Mouse (Mus musculus) heart, embryonic 11.5 days (tissue): Measurements from ENCODE around the gene Aspg. TPM values are rescaled to one million over a fixed set of nuclear protein-coding genes. Genes with fewer than 3 reads are reported as not detected.

ENCODE experiments used
- ATAC-seq: fragments of 200-750 bp; cut with Nextera tagmentation; replicated peaks from 2 replicates; pipeline ENCODE4 v1.8.0; 2017; ENCODE audit warnings: moderate library complexity; ENCODE audit not compliant: insufficient number of reproducible peaks, low FRiP score, low TSS enrichment
- H3K27ac ChIP-seq: fragments of 300-500 bp; sonication (generic); 2 replicates; pipeline ENCODE4 v1.5.1; 2014; ENCODE audit warnings: mild to moderate bottlenecking, low read depth, low read length
- H3K27me3 ChIP-seq: fragments of 300-500 bp; sonication (generic); 2 replicates; pipeline ENCODE4 v1.6.1; 2014; ENCODE audit warnings: mild to moderate bottlenecking, low read length, mixed read lengths; ENCODE audit not compliant: control insufficient read depth, insufficient read depth
- H3K36me3 ChIP-seq: fragments of 300-500 bp; sonication (generic); 2 replicates; pipeline ENCODE4 v1.6.1; 2014; ENCODE audit warnings: mild to moderate bottlenecking, low read length, moderate library complexity, mixed read lengths; ENCODE audit not compliant: control insufficient read depth, insufficient read depth
- H3K4me1 ChIP-seq: fragments of 300-500 bp; sonication (generic); 2 replicates; pipeline ENCODE4 v1.6.1; 2014; ENCODE audit warnings: low read length; ENCODE audit not compliant: control insufficient read depth, insufficient read depth
- H3K4me2 ChIP-seq: fragments of 300-500 bp; sonication (generic); 2 replicates; pipeline ENCODE4 v1.6.1; 2014; ENCODE audit warnings: mild to moderate bottlenecking, moderate library complexity
- H3K4me3 ChIP-seq: fragments of 300-500 bp; sonication (generic); 2 replicates; pipeline ENCODE4 v1.5.1; 2014; ENCODE audit warnings: low read depth, low read length
- H3K9ac ChIP-seq: fragments of 300-500 bp; sonication (generic); 2 replicates; pipeline ENCODE4 v1.6.1; 2014; ENCODE audit warnings: mild to moderate bottlenecking, low read depth, low read length, moderate library complexity
- H3K9me3 ChIP-seq: fragments of 300-500 bp; sonication (generic); replicated peaks from 2 replicates; pipeline ENCODE4 v1.6.1; 2016; ENCODE audit warnings: low read length; ENCODE audit not compliant: control insufficient read depth
- whole genome bisulfite sequencing: fragments of 180-500 bp; shearing (Covaris S2); extraction: QIAGEN DNeasy Blood & Tissue Kit; methylation state at CpG from one replicate; pipeline ENCODE4 v1.1.7; 2014; ENCODE audit not compliant: insufficient replicate concordance; 5-methylcytosine and 5-hydroxymethylcytosine counted together
- polyA plus RNA-seq: library from polyadenylated mRNA; unstranded; fragments of >200 nt; fragmentation: Nextera tagmentation; extraction: Ambion mirVana; gene quantifications from 2 replicates; pipeline ENCODE4 v1.2.1, GENCODE M21; 2014

Aspg gene
- polyA plus RNA-seq, 1 experiment from 2014 or later: 1.4 TPM

DNA sequence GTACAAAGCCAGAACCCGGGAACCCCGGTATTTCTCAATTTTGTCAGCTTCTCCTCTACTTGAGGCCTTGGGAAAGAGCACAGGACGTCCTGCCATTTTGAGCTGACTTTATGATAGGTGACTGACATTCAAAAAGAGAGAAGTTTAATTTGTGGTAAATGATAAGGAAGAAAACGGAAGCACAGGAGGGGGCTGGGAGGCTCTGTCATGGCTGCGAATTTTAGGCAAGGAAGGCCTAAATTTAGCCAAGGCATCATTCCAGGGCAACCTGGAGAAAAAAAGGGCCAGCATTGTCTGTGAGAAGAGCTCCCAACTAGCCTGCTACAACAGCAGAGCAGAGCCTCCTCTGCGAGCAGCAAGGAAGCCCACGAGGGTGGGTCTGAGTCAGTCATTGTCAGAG lies 34.3 kb downstream of the Aspg start:
- no peak overlapping the region for H3K27ac ChIP-seq
- ATAC-seq: no peak
- H3K4me2 ChIP-seq: no peak overlapping the region
- H3K9me3 ChIP-seq: no peaks in the 10 kb centered on the region
- 0 out of 2 replicates have a peak, but pooled peaks cover 6% of the 10 kb centered on the region for H3K4me1 ChIP-seq
- 53% methylated on average over 7 of the region's 7 CpGs for WGBS
- H3K4me3 ChIP-seq: no peak overlapping the region
- no peak overlapping the region for H3K9ac ChIP-seq
- peaks cover 51% of the 10 kb centered on the region for H3K27me3 ChIP-seq
- no peaks in the 10 kb centered on the region for H3K36me3 ChIP-seq

DNA sequence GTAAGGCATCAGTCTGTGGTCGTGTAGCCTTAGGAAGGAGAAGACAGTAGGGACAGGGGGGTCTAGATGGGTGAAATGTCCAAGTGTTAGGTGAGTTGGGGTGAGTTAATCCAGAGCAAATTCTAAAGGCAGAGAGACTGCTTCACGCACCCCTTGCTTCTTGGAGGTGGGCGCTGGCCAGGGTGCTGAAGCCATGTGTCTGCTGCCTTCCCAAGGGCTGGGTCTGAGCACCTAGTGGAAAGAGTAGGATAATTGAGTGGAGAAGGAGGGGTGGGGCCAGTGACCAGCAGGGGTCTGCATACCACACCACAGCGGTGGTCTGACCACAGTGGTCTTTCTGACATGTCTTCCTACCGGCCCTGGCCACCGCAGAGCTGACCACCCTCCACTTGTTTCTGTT lies 34.8 kb downstream of the Aspg start:
- Histone ChIP-seq H3K4me2 (no peak overlapping the region), H3K9me3 (no peaks in the 10 kb centered on the region), H3K9ac (no peak overlapping the region), H3K27ac (no peak overlapping the region), H3K4me1 (peaks cover 11% of the 10 kb centered on the region; the same call in 1 of the 2 replicates), H3K36me3 (no peaks in the 10 kb centered on the region), H3K27me3 (peaks cover 51% of the 10 kb centered on the region), H3K4me3 (no peak overlapping the region)
- no peak for ATAC-seq
- WGBS: under 1% methylated on average over 6 of the region's 6 CpGs

DNA sequence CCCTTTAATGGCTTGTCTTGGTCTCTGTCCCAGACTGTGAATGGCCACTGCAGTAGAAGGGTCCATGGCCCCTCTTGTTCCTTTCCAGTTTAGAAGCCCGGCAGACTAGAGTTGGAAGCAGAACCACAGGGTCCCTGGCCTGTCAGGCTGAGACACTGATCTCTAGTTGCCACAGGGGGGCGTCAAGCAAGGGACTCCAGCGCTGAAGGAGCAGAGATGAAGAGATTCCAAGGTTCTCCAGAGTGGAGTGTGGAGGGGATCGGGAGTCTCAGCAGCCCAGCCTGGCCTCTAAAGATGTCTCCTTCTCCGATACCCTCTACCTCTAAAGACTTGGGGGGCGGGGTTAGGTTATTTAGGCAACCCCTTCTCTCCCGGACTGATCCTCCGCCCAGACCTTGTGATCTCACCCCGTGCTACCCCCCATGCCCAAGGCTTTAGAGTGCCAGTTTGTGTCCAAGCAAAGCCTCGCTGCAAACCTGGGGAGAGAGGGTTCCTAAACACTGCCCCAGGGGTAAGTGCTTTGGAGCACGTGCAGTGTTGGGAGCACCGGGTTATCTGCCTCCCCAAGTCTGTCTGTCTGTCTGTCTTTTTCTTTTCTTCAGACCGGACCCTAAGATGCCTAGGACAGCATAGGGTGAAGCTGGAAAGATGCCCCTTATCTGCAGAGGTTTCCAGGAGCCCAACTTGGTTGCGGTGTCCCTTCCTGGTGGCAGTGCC lies 36.8 kb downstream of the Aspg start:
- no peak overlapping the region for H3K9ac ChIP-seq
- ATAC-seq: no peak
- WGBS: 3% methylated on average over 14 of the region's 14 CpGs

DNA sequence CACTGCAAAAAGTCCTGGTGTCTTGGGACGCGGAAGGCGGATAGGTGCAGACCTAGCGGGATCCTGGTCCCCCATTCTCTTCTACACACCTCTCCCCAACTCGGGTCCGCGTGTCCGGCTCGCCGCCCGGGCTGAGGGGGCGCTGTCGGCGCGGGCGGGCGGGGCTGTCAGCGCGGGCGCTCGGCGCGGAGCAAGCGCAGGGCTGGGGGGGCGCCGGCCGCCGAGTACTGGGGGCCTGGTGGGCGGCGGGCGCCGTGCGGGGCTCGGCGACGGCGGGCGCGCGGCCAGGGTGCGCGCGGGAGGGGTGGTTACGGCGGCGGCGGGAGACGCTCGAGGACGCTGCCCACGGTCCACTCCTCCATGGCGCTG lies 37.3 kb downstream of the Aspg start:
- Histone ChIP-seq H3K36me3 (no peaks in the 10 kb centered on the region), H3K9ac (no peak overlapping the region), H3K4me2 (peak overlapping the region; percentile 80), H3K9me3 (no peaks in the 10 kb centered on the region), H3K27ac (no peak overlapping the region), H3K27me3 (peaks cover 55% of the 10 kb centered on the region), H3K4me3 (peak overlapping the region; percentile 55), H3K4me1 (peaks cover 20% of the 10 kb centered on the region)
- WGBS: 0% methylated on average over 40 of the region's 52 CpGs
- ATAC-seq: no peak

More for the DNA sequence above, 36.8 kb downstream of the Aspg start:
- peaks cover 20% of the 10 kb centered on the region for H3K4me1 ChIP-seq
- H3K9me3 ChIP-seq: no peaks in the 10 kb centered on the region
- peak overlapping the region; percentile 80 for H3K4me2 ChIP-seq
- peak overlapping the region; percentile 55 for H3K4me3 ChIP-seq
- no peaks in the 10 kb centered on the region for H3K36me3 ChIP-seq
- H3K27ac ChIP-seq: no peak overlapping the region
- H3K27me3 ChIP-seq: peaks cover 52% of the 10 kb centered on the region

DNA sequence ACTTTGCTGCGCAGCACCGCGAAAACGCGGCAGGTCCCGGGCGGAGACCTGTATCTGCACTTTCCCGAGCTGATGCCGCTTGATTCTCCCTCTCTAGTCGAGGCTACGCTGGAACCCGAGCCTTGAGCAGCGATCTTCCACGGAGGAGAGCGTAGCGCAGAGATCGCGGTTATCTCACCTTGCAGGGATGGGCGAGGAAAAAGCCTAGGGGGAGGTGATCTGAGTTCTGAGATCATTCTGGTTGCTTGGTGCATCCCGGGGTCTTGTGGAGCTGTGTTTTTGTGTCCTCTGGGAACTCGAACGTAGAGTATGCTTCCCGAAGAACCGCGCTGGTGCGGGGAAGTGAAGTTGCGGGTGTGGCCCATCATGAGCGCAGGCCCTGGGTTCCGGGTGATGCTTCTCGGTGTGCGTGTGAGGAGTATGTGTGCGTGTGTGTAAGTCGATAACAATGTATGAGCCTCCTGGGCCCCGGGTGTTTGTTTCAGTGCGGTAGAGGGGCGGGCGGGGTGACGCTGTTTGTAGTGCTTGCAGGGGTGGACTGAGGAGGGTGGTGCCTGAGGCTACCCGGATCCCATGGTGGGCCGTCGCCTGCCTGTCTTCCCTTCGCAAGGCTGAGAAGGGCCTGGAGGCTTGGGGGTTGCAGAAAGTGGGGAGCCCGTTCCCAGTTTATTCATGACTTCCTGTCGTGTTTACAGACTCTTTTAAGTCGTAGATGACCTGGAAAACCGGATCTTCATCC lies 38.1 kb downstream of the Aspg start:
- Histone ChIP-seq H3K9ac (peak overlapping the region; percentile 39; the same call in 1 of the 2 replicates), H3K36me3 (no peaks in the 10 kb centered on the region), H3K9me3 (no peaks in the 10 kb centered on the region), H3K4me2 (peak overlapping the region; percentile 80), H3K27ac (no peak overlapping the region), H3K4me3 (peak overlapping the region; percentile 55), H3K27me3 (peaks cover 55% of the 10 kb centered on the region), H3K4me1 (peaks cover 20% of the 10 kb centered on the region)
- WGBS: 1% methylated on average over 46 of the region's 46 CpGs
- no peak for ATAC-seq

DNA sequence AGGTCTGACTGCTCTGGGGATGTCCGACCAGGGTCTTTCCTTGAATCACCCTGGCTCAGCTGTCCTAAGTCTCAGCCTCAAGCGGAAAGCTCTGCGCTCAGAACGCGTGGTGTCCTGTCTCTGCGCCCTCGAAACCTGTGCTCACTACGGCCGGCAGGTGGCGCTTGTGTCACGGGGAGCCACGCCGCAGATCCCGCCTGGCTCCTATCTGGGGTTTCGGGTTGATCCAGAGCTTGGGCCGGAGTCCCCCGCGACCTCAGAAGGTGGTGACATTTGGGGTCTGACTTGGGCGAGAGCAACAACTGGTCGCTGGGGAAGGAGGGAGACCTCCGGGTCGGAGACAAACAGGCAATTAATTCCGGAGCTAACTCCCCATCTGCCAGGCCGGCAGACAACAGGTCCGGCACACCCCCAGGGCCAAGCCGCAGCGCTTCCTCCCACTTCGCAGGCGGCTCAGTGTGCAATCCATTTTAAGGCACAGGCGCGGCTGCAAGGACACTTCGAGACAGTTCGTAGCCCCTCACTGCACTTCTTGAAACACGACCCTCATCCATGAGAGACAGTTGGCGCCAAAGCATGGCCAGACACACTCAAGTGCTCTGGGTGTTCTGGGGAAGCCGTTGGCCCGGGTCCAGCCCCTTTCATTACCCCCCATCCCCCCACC lies 38.9 kb downstream of the Aspg start:
- H3K4me1 ChIP-seq: peaks cover 25% of the 10 kb centered on the region
- WGBS: under 1% methylated on average over 37 of the region's 37 CpGs
- H3K9ac ChIP-seq: no peak overlapping the region; the same call in 1 of the 2 replicates
- no peak overlapping the region for H3K27ac ChIP-seq
- peak overlapping the region; percentile 80 for H3K4me2 ChIP-seq
- peak; percentile 7; the same call in 1 of the 2 replicates for ATAC-seq
- H3K27me3 ChIP-seq: peaks cover 55% of the 10 kb centered on the region
- H3K4me3 ChIP-seq: peak overlapping the region; percentile 55
- no peaks in the 10 kb centered on the region for H3K9me3 ChIP-seq
- no peaks in the 10 kb centered on the region for H3K36me3 ChIP-seq

DNA sequence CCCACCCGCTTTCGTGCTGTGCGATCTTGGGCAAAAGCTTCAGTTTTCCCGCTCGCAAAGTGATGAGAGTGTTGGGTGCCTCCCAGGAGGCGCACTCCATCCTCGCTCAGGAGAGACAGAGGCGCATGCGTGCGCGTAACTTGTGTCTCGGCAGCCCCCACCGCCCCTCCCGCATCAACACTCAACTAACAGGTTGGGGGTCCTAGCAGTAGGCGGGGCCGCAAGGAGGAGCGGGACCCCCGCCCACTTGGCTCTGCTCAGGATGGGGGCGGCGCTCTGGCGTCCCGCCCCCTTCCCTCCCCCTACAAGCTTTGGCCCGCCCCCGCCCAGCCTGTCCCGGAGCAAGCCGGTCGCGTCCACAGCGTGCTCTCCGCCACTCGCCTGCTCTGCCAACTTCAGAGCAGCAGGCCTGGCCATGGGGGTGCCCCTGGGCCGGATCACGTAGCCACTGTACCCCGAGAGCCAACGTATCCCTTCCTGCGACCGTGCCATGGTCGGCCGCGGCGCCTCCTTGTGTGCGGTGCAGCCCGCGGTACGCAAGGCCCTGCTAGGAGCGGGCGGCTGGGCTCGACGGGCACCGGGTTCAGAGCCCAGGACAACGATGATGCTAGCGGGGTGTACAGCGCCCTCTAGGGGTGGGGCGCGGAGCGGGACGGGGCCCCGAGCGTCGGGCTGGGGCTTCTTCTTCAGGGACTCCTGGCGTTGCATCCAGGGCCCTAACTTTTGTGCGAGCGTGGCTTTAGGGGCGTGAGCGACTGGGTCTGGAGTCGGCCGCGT lies 39.6 kb downstream of the Aspg start, which contains the start of gene Kif26a:
Gene Kif26a (plus strand): TSS at position 334 of the 777 bp plus-strand sequence.
- no peaks in the 10 kb centered on the region for H3K9me3 ChIP-seq
- 0 out of 2 replicates have a peak within 1 kb of the TSS, but pooled peaks have one; percentile 5 for H3K27ac ChIP-seq
- ATAC-seq: peak; percentile 73
- peaks cover 53% of the 10 kb centered on the region for H3K27me3 ChIP-seq
- peak within 1 kb of the TSS; percentile 55 for H3K4me3 ChIP-seq
- peaks cover 26% of the 10 kb centered on the region for H3K4me1 ChIP-seq
- peak within 1 kb of the TSS; percentile 72 for H3K9ac ChIP-seq
- under 1% methylated on average over 57 of the region's 68 CpGs for WGBS
- peak within 1 kb of the TSS; percentile 80 for H3K4me2 ChIP-seq
- no peaks in the 10 kb centered on the region for H3K36me3 ChIP-seq

DNA sequence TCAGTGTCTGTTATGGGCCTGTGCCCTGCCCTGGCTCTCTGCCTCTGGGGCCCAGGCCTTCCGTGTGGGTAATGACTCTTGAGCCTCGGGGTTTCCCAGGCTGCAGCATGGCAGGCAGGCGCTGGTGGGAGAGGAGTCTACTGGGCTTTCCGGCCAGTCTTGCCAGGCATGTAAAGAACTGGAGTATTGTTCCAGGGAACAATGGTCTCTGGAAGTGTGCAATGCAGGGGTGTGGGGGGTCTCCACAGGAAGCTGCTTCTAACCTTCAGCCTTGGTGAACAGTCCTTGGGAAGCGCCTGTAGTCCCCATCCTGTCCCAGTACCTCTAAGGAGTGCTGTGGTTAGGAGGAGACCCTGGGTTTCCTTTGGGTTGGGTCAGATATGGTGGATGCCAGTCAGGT lies 40.9 kb downstream of the Aspg start:
- Histone ChIP-seq H3K36me3 (no peaks in the 10 kb centered on the region), H3K9me3 (no peaks in the 10 kb centered on the region), H3K4me3 (peak overlapping the region; percentile 55), H3K9ac (peak overlapping the region; percentile 72; the same call in 1 of the 2 replicates), H3K4me2 (peak overlapping the region; percentile 80), H3K27ac (no peak overlapping the region), H3K4me1 (peaks cover 35% of the 10 kb centered on the region), H3K27me3 (peaks cover 40% of the 10 kb centered on the region)
- no peak for ATAC-seq
- 43% methylated on average over 5 of the region's 5 CpGs for WGBS
